Mouse (Mus musculus): ENCODE results near the gene Rdh11.

DNA sequence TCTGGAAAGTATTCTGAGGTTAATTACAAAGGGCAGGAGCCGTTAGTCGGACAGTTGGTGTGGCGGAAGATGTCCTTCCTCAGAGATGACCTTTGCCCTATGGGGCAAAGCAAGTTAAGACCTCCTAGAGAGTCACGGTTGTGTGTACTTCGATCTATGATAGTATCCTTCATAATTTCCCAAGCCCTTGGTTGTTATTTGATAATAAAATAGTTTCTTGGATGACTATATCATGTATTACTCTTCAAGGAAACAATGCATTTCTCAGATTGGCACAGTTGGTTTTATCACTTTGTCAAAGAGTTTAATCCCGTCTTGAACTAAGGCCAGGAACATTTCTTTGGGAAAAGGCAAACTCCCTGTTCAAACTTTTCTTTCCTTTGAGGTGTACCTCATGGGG, at the start of gene Rdh11:
- TF ChIP-seq CTCF (IDR thresholded peaks at IDR 0.05; ENCODE audit: borderline replicate concordance, extremely low read depth, insufficient read depth, insufficient read length) = no peak
- TF ChIP-seq POLR2A (IDR thresholded peaks at IDR 0.05; ENCODE audit: borderline replicate concordance, extremely low read depth, insufficient read depth, insufficient read length, poor library complexity, severe bottlenecking) = no peak

Data from brain, embryonic 14.5 days (tissue).